Mouse (Mus musculus) retina, embryonic 14.5 days (tissue): ENCODE data around the gene Cc2d1b.
A peak's percentile ranks its signal among the peaks of the same experiment; 100 is the strongest.

Experiments
- DNase-seq: peaks from one replicate; pipeline ENCODE4 v3.0.0-alpha.2; 2015; ENCODE audit warnings: low spot score

The Cc2d1b gene

GRCm38 (mm10) chr4:108619587-108620341 is at the start of gene Cc2d1b:
Gene Cc2d1b, plus strand, starts transcription at chr4:108619940.
- DNase-seq, result peak; percentile 85

DNA sequence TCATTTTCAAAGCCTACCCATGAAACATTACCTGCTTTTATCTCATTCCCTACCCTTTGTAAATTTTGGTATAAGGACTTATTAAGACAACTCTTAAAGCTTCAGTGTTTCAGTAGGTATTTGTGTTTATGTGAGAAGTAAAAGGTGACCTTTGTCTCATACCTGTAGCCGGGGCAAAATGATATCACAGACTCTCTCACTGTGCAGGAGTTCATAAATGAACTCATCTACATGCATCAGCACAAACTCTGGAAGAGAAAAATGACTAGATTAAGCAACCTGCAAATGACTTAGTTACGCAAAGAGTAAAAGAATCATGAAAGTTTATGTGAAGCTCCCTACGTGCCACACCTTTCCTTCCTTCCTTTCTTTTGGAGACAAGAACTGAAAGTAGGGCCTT is 47.1 kb upstream of the Cc2d1b start:
- no peak for DNase-seq

GRCm38 (mm10) chr4:108578840-108579742 is 40.6 kb upstream of the Cc2d1b start, which contains the start of the genes Prpf38a and Orc1:
Gene Prpf38a, minus strand, starts transcription at chr4:108579336.
Gene Orc1, plus strand, starts transcription at chr4:108579423.
- DNase-seq, result peak; percentile 100

- no peak for DNase-seq
Observed at GRCm38 (mm10) chr4:108579743-108580411, 39.9 kb upstream of the Cc2d1b start.

DNA sequence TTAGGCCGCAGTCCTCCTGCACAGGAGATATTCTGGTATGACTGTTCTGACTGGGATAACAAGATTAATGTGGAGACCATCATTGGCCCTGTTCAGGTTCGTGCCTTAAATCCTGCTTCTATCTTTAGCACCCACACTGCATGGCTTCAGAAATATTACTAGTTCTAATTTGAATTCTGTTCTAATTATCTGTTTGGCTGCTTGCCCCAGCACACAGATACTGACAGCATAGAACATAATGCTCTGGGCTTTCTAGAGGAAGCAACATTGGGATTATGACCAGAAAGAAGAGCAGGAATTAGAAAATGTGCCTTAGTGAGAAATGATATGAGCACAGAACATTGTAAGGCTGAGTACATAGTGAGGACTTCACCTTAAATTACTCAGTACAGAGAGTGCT is 26.4 kb upstream of the Cc2d1b start:
- no peak for DNase-seq

GRCm38 (mm10) chr4:108595785-108596184 is 24.0 kb upstream of the Cc2d1b start:
- no peak for DNase-seq

GRCm38 (mm10) chr4:108598306-108598705 is 21.4 kb upstream of the Cc2d1b start:
- no peak for DNase-seq

DNA sequence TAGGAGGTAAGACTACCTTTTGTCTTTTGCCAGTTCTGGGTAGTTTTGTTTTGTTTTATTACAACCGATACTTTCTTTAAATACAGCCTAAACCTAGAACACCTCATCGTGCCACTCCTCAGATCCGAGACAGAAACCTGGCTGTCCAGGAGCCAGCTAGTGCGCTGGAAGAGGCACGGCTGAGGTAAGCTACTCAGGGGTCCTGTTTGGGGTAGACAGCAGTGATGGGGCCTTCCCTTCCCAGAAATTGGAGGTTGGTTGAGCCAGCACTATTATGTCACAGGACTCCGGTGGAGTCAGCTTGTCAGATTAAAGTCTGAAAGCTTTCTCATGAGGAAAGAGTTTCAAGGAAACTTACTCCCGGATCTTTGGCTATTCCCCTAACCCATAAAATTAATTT is 17.9 kb upstream of the Cc2d1b start:
- no peak for DNase-seq

- no peak for DNase-seq
Observed at GRCm38 (mm10) chr4:108608651-108609050, 11.1 kb upstream of the Cc2d1b start.

DNA sequence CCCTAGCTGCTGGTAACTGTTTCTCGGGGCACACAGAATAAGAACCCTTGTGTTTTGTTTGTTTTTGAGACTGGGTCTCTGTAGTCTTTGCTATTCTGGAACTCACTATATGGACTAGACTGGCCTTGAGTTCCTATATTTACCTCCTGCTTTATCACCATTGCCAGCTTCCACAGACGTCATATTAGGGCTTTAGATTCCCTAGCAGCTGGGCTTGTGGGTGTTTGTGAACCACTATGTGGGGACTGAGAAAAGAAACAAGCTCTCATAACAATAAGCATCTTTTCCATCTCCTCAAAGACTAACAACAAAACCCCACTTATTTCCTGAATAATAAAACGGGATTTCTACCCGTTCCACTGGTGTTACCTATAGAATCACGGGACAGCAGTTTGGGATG is 8.8 kb upstream of the Cc2d1b start:
- no peak for DNase-seq

DNA sequence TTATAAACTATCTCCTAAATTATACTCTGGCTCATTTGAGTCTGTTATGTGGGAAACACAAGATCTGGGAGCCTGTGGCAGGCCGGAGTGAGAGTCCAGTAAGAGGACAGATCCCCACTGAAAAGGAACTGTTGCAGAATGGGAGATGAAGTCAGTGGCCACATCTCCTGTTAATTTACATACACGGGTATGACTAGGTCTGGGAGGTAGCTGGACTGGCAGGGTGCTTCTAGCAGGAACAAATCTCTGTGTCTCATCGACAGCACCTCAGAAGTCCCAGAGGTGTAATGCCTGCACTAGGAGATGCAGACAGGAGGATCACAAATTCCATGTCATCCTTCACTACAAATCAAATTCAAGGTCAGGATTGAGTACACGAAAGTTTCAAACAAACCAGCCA is 1.2 kb upstream of the Cc2d1b start:
- no peak for DNase-seq

- DNase-seq, result peak; percentile 47
Observed at GRCm38 (mm10) chr4:108619165-108619564, 575 bp upstream of the Cc2d1b start.

DNA sequence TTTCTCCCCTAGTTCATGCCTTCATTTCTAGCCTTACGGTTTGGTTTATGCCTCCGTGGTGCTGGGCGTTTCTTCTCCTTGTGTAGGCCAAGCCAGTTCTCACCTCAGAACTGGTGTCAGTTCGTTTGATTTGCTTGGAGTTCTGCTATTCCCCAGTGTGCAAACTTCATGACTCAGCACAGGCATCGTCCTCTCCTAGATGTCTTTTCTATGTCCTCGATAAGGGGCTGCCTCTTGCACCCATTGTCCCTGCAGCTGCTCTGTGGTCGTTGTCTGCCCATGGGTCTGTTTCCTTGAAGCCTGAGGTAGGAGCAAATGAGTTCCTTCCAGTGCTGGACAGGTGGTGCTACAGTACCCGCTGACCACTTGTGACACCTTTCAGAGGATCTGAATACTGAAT is 796 bp downstream of the Cc2d1b start:
- no peak for DNase-seq

- no peak for DNase-seq
Observed at GRCm38 (mm10) chr4:108621504-108621903, 1.8 kb downstream of the Cc2d1b start.

- no peak for DNase-seq
Observed at GRCm38 (mm10) chr4:108627066-108627465, 7.3 kb downstream of the Cc2d1b start.

DNA sequence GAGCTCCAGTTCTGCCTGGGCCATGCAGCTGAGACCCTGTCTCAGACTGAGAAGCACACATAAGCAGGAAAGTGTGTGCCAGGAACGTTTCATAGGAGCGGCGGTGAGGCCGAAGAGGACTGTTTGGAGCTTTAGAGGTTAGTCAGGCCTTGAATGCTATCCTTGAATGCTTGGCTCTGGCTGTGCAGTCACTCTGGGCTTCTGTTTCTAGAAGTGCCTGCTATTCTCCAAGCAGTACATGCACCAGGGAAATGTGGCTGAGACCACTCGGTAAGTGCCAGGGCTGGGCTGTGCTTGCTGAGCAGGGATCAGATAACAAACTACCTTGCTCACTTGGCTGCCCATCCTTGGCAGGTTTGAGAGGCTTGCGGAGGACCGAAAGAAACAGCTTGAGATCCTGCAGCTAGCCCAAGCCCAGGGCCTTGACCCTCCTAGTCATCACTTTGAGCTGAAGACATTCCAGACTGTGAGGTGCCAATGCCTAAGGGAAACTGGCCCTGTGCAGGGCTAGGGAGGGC is 9.7 kb downstream of the Cc2d1b start:
- DNase-seq, result no peak

- no peak for DNase-seq
Observed at GRCm38 (mm10) chr4:108630096-108630495, 10.4 kb downstream of the Cc2d1b start.

DNA sequence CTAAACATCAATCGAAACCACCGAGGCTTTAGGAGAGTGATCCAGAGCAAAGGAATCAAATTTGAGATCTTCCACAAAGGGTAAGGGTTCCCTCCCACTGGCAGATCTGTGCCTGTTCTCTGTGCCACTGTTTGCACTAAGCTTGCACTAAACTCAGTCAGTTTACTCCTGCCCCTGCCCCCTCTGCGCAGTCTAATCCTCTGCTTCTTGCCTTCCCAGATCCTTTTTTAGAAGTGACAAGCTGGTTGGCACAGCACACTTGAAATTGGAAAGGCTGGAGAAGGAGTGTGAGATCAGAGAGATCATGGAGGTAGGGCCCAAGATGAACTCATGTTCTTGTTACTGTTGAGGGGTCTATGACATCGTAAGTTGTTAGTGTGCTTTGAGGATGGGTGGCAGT is 11.9 kb downstream of the Cc2d1b start:
- no peak for DNase-seq

DNA sequence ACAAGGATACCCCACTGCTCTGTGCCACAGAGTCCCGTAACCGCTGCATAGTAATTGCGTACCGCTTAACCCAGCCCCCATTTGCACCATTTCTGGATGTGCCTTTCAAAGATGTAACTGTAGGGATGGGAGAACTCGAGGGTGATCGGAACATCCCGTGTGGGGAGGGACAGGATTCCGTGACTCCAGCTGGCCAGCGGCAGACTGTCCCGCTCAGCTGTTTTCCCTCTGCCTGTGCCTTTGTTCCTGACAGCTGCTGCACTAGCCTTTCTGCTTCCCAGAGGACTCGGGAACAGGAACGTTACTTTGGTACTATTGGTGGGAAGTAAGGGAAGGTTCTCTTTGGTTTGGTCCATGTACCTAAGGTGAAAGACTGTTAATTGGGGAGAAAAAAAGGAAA is 14.0 kb downstream of the Cc2d1b start:
- no peak for DNase-seq

GRCm38 (mm10) chr4:108634696-108635095 is 15.0 kb downstream of the Cc2d1b start:
- no peak for DNase-seq

DNA sequence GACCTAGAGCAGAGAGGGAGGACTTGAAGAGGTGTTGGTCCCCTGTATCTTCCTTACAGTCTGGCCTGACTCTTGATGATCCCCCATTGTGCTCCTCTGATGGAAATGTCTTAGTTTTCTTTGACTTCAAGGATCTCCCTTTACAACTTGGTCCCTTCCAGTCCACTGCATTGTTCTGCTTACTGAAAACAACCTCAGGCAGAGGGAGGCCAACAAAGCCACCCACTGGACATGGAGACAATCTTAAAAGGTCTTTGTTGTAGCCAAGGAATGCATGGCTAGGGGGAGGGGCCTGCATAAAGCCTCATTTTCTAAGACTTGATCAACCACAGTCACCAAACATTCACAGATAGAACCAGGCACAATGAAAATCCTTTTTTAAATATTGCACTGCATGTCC is 15.4 kb downstream of the Cc2d1b start:
- DNase-seq, result no peak

DNA sequence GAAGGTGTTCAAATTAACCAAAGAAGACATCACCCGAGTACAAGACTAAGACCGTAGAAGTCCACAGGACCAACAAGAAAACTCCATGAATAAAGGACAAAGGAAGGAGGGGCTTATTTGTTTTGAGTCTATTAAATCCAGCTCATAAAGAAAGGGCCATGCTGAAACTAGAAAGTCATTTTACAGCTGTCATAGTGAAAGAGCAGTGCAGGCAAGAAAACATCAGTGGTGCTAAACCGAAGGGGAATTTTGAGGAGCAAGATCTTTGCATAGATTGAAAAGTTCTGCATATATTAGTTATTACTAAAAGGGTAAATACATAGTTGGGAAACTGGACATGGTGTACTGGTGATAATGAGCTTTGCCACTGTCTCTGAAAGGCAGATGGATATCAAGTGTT is 18.0 kb downstream of the Cc2d1b start:
- DNase-seq, result no peak
